Mouse (Mus musculus) cerebellum, postnatal 14 days (tissue): ENCODE measurements at regions not wholly inside any gene's neighbourhood (a gene's known extent, or its start where the extent isn't known, plus 50 kb on each side); places are given as distances from the start of the nearest gene placed in this dataset.

Experiments
- DNase-seq, 2 experiments: peaks; one replicate each; pipeline ENCODE4 v3.0.0; 2021; ENCODE audit warnings: mixed read lengths in 2 of 2

DNA sequence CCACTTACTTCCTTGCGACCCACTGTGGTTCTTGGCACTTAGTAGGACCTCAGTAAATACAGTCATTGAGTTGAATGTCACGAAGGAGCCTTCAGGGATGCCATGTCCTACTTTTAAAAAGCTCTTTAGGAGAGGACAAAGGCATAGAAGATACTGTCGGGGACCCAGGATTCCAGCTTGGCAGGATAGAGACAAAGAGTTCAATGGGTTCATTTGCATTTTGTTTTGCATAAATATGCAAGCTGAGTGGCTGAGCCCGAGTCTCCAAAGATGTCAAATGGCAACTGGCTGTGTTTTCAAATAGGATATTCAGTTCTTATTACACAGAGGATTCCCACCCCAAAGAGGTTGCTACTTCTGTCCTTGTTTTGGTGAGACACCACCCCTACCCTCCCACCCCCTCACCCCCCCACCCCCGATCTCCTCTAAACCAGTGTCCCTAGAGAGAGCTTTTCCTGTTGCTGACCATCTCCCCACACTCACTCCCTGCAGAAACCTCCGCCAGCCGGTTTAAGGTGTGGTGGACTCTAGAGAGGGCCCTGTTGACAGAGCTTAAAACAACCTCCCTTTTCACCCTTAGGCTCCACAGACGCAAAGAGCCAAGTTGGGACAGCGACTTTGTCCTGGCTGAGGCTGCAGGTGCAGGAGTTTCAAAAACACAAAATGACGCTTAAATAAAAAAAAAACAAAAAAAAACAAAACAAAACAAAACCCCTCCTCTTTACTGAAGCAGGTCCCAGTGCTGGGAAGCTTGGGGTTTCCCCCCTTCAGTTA, 57.9 kb downstream of the Sox9 start:
- no peak for DNase-seq

DNA sequence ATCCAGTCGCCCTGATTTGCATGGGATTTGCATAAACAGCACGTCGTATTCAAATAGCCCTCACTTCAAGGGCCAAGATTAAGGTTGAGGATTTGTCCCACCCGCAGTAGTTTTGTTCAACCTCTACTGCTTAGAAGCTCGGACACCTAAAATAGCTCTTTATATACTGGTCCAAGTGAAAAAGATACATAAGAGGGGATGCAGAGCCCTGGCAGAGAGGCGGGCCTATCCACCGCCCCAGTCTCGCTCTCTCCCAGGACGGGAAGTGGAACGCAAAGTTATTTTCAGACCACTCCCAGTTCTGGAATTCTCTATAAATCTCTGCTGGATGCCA, 58.4 kb downstream of the Sox9 start:
- no peak for DNase-seq

DNA sequence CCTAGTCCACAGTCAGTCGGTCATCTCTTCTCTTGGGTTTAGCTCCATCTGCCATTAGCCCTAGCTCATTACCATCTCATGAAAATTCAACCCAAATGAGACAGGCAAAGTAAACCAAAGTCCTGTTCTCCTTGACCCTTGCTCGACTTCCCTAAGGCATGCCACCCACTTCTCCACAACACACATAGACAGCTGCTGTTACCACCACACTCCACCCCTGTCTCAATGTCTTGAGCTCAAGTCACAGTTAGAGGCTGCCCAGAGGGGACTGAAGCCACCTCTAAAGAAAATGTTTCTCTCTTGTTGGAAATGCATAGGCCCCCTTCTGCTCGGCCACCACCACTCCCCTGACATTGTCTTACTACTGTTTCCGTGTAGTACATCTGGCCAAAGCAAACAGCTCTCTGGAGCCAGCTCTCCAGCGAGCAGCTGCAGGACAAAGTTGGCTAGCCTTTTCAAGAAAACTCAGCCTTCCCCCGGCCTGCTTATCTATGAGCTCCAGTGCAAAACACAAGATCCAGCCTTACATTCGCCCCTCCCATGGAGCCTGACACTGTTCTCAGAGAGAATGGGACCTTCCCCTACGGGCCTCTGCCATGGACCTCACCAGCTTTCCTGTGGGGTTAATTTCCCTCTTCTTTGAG, 62.4 kb downstream of the Sox9 start:
- no peak for DNase-seq

DNA sequence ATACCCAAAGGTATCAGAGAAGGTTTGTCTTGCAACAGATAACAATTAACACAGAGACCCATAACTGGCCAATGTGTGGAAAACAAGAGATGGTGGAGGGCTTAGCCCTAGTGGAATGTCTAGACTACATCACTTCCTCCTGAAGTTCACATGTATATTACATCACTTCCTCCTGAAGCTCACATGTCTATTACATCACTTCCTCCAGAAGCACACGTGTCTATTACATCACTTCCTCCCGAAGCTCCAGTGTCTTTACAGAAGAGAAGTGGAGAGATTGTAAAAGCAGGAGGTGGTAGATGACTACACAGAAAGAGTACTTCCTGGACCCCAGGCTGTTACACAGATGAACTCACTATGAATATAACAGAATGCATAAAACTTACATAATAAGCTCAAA, 65.1 kb downstream of the Sox9 start:
- no peak for DNase-seq

DNA sequence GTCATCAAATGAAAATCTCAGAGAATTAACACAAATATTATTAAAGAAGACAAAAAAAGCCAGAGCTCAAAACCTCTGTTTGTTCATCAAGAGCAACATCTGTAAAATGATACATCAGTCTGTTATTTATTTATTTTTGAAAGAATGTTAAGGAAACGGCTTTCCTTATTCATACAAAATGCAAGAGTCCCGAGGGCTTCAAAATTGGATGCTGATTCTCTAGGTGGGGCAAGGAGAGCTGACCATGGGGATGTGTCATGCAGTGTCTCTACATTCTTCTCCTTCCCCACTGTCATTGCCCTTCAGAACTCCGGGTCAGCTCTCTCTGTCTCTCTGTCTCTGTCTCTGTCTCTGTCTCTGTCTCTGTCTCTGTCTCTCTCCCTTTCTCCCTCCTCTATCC, 65.8 kb downstream of the Sox9 start:
- no peak for DNase-seq

DNA sequence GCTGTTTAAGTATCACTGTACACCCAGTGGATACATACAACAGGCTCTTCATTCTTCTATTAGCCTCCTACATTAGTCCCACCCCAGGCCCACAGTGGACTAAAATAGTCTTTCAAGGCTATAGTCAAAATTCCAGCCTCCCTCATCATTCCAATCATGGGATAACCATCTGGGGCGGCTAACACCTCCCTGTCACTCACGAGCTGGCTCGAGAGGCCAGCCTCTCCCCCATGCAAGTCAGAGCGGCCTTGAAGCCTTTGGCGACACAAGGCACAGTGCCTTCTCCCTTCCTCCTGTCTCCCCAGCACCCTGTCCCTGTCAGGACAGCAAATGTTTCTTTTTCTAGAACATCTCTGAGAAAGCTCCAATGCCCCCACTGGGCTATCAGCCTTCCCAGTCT, 68.0 kb downstream of the Sox9 start:
- no peak for DNase-seq

DNA sequence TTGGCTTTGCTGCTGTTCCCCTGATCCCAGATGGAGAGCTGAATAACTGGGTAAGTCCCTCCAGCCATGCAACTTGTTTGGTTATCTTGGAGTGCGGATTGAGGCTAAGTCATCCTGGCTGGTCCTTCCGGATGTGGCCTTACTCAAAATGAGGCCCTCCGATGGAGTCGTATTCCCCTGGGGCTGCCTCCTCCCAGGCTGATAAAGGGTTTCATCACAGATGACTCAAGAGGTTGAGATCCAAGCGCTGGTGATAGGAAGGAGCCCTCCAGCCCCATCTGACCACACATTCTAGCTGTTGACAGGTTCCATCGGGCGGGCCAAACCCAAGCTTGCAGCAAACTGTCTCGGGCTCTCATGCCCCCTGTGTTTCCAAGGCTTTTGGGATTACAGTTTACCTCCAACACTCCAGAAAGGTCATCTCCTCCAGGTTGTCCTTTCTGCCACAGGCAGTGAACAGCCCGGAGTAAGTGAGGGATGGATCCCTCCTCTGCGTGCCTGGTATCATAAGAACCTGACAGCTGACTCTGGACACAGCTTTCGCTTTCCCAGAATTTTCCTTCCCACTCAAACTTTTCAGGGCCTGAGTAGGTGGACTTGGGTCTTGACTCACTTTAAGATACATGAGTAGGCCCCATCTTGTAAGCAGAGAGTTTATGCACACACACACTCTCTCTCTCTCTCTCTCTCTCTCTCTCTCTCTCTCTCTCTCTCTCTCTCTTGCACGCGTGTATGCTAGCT, 68.7 kb downstream of the Sox9 start:
- DNase-seq: no peak

DNA sequence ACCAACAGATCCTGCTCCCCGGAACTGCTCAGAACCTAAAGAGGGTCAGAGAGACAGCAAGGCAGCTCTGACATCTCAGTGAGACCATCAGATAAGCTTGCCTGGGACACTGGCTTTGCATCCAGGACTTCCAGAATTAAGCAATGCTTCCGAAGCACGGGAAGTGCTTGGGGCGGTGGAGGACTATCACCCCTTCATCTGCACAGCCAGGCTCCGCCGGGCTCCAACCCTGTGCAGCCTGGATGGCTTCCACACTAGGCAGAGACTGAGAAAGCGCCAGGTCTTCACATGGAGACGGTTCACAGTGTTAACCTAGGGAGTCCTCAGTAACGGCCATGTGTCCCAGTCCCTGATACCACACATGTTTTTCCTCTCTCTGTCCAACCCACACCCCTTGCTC, 69.3 kb downstream of the Sox9 start:
- no peak for DNase-seq

DNA sequence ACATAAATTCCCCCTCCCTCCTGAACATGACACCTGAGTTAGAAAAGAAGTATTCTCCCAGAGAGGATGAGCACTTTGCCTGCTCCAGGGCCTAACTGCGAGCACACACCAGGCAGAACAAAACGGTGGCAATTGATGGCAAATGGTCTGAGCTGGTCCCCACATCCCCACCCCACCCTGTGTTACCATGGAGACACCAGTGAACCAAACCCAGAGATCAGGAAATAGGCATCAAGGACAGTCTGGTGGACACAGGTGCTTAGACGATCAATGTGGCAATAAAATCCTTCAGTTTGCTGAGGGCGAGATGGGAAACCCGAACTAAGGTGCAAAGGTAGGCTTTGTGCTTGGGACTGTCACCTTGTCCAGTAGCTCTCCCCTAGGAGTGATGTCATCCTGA, 74.0 kb downstream of the Sox9 start:
- DNase-seq: no peak

DNA sequence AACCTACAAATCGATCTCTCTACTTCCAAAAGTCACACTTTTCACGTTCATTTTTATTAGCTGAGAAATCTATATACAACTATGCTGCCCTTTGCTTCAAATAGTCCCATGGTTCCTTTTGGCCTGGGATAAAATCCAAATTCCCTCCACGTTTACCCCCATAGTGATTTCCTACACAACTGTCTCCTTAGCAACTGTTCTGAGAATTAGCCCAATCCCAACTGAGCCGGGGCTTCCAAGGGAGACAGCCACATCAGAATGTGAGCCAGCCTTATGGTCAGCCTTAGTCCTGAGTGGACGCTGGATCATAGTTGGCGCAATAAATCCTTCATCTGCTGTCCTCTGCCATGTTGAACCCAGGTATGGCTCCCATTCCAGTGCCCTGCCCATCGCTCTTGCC, 77.3 kb downstream of the Sox9 start:
- DNase-seq: no peak

DNA sequence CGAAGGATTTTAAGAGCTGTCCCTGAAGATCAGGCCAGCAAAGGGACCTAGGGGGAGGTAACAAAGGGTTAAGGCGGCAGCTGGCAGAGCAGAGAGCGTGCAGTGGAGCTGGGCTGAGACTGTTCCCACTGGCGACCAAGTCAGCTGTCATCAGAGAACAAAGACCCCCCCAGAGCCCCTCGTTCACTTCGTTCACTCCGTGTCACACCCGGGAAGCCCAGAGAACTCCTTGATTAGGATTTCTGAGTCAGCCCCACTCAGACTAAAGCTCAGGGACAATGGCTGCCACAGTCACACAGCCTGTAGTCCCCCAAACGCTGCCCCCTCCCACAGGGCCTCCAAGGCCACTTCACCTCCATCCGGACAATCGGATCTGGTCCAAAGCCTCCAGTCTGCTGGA, 78.8 kb downstream of the Sox9 start:
- DNase-seq: peak; percentile 9 to 21

DNA sequence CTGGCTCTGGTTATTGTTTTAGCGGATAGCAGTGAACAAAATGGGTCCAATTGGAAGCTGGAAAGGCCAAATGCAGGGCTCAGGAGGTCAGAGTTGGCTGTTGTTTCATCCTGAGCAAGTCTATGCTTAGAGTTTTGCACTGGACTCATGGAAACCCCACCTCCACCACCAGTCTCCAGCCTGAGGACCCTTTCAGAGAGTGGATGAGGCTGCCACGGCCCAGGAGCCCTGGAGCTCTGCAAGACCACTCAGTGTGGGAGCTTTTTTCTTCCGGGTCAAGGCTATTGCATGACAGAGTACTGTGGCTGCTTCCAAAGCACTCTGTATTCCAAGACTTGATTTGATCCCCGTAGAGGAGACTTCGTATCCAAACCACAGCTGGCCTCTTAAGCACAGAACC, 79.2 kb downstream of the Sox9 start:
- no peak for DNase-seq

DNA sequence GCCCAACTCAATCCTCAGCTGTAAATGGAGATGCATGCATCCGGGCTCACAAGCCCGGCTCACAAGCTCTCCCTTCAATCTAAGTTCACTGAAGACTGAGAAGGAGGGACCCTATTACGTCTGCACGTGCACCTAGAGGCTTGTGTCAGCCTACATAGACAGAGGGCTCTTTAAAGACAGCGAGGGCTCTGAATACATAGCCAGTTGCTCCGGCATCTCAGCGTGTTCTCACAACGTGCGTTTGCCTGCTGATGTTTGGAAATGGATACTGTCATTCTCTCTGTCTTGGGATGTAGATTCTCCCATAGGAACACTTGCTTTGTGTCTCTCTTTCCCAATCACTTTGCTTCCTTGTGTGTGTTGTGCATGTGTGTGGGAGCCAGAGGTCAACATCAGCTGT, 83.8 kb downstream of the Sox9 start:
- no peak for DNase-seq

DNA sequence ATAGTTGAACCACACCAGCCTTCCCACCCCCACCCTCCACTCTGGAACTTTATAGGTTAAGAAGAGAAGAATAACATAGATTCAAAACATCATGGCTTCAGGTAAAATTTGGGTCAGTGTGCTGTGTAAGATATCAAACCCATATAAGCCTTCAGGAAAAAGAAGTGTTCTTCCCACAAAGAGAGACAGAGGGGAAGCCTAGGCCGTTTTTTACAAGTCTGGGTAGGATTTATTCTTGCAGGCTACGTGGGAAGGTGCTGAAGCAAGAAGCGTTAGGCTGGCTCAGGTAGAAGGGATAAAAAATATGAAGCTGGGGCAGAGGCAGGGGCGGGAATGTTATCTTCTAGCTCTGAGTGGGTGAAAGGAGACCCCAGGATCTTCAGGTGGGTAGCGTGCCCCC, 87.5 kb downstream of the Sox9 start:
- DNase-seq: no peak

DNA sequence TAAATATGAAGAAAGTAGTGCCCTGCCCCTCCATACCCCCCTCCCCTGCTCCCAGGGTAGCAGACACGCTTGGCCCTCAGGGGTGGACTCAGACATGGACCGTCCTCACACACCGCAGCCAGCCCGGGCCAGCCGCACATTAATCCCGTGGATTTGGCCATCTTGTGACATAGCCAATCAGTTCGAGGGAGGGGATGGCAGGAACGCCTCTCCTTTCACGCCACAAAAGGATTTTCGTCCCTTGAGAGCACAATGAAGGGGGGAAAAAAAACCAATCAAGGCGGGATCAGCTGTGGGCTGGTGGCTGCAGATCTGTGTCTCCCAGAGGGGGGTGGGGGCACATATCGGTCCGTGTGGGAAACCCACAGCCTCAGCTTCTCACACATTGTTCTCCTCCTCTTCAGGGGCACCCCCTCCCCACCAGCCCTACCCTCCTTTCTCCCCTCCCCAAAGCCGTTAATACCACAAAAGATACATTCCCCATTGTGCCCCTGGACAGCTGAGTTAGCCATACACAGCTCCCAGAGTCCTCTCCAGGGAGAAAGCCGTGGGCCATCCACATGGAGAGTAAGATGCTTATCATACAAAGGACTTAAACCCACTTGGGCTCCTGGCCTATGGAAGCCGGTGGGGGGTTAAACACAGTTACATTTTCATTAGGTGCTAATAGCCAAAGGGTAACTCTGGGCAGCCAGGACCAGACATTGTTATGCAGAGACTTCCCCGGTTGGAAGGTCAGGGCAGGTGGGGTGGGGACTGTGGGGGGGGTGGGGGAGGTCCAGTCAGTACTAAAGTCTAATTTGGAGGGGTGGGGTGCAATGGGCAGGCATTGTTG, 88.4 kb downstream of the Sox9 start:
- DNase-seq: peak; percentile 10 to 15

DNA sequence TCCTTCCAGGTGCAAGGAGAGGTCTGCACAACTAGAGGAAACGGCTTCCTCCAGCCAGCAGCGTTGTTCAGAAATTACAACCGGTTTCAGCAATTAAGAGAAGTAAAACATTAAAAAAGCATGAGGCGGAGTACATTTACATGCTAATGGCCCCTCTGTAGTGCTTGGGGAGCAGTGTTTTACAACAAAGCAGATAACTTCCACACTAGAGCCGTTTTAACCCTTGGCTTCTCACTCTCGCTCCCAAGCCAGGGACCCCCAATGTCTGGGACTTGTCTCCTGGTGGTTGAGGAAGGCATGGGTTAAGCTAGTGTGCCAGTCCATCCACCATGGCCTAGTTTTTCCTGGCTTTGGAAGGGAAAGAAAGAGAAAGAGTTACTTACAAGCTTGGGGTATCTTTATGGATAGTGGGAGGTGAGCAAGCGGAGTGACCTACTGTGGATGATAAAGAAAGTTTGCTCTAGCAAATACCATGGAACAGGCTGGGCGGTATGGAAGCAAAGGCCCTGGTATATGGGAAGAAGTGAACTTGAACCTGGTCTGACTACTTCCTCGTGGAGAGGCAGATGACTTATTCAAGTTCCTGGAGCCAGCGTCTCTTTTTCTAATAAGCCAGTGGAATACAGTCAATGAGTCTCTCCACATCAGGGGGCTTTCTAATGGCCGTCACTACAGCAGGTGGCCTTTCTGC, 90.8 kb downstream of the Sox9 start:
- no peak for DNase-seq

DNA sequence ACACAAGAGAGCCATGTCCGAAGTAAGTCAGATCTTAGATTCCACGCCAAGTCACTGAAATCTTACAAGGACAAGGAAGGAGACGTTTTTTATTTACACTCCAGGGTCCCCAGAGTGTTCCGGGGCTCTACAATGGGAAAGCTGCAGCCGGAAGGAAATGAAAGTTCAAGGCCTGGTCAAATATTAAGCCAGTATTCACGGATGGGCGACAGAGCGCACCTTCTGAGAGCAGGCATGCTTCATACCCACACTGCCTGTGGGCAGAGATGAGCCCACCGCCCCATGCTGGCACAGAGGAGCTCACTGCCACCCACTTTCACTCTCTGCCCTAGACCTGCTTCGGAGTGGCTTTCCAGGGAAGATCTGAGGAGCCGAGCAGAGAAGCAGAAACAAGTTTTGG, 92.2 kb downstream of the Sox9 start:
- no peak for DNase-seq

DNA sequence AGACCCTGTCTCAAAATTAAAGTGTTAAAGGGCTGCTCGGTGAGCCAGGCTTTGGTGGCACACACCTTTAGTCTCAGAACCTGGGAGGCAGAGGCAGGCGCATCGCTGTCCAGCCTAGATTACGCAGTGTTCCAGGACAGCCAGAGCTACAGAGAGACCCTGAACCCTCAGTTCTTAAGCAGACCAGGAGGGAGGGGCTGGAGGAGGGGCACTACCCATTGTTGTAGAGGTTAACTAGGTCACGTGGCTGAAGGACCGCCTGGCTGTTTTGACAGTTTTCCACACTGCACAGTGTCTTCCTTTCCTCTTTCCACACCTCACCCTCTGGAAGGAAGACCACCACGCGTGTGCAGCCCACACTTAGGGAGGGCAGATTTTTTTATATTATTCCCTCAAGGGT, 94.2 kb downstream of the Sox9 start:
- no peak for DNase-seq

DNA sequence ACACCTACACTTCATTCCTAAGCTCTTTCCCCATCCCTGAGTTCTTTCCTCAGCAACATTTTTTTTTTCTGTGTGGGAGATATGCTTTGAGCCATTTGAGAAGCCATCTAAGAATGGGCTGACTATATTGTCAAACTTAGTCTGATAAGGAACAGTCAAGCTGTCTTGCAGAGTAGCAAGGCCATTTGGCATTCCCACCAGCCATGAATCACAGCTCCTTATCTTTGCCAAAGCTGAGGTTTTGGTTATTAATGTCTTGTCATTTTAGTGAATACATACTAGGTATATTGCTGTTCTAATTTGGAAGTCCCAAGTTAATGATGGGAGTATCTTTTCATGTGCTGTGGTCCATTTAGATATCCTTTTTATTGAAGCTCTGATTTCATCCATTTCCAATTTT, 96.4 kb downstream of the Sox9 start:
- DNase-seq: no peak

DNA sequence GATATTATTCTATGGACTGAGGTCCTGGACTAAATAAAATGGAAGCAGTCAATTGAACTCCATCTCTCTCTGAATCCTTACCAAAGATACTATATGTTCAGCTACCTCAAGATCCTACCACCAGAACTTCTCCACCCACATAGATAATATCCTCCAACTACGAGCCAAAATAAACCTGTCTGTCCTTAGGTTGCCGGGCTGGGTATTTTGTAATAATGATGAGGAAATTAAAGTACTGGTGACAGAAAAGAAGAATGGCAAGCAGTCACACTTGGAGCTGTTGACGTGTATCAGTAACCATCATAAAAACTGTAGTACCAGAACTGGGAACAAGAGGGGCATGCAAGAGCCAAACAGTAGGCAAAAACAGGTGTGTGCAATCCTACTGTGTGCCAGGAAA, 98.7 kb downstream of the Sox9 start:
- no peak for DNase-seq

DNA sequence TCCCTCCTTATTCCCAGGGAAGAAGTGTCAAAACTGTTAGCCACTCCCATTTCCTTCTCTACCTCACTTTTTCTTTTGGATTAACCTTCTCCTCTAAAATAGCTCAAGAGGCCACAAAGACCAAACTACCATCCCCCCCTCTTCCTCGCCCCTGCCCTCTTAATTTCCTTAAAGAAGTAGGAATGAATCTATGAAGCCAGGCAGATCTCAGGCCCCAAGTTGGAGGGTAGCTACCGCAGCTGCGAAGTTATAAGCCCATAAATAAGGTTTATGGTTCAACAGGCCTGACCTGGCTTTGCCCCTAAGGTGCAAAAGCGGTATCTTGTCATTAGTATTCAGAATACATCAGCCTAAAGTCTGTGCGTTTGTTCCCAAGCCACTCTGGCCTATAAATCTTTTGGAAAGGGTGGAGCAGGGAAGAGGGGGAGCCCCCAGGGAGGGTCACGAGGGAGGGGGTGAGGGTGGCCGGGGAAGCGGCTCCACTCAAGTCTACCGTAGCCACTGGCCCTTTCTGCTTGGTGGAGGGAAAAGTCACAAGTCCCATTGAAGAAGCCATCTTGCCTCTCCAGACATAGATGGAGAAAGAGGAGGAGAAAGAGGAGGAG, 103.4 kb downstream of the Sox9 start:
- DNase-seq: no peak

DNA sequence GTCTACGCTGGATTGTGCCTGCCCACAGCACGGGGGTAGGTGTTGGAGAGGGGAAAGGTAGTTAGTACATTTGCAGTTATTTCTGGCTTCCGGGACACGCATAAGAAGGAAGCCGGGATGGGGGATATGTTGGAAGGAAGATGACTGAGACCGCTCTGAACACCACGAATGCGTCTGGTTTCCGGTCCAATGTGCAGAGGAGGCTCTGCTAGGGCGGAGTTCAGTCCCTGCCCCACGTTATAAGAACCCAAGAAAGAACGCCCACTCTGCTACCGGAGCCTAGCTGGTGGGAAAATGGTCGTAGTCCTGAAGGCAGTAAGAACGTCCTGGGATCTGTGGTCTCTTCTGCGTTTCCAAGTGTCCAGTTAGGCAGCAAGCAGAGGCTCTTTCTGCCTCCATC, 104.1 kb downstream of the Sox9 start:
- no peak for DNase-seq
